Mouse (Mus musculus) heart, postnatal 25 days (tissue): ENCODE results near the gene Kdm4c. TPM values are rescaled to one million over a fixed set of nuclear protein-coding genes. Genes with fewer than 3 reads are reported as not detected.
"Not testable (repeated sequence)": the region's sequence is repeated elsewhere in the genome, so short reads cannot be mapped to it uniquely, and the experiment has no call there.

ENCODE experiments used
- DNase-seq: peaks from one replicate; pipeline ENCODE4 v3.0.0; 2022; ENCODE audit warnings: low spot score
- intact Hi-C: fragments of 180-260 bp; cut with DNase I; formaldehyde crosslinking; loops from one replicate; pipeline ENCODE4 v1.15.1; 2025
- total RNA-seq, 2 experiments: library from RNA; stranded (reverse); gene quantifications; 2 replicates each; pipeline ENCODE4 v1.2.3; 2021

The Kdm4c gene
- total RNA-seq, 2 experiments from 2014 or later, result 12.3 to 12.8 TPM

- intact Hi-C loops, result no loop called here
- no peak for DNase-seq
Observed at GRCm38 (mm10) chr4:74305315-74306105, 63.2 kb downstream of the Kdm4c start.

DNA sequence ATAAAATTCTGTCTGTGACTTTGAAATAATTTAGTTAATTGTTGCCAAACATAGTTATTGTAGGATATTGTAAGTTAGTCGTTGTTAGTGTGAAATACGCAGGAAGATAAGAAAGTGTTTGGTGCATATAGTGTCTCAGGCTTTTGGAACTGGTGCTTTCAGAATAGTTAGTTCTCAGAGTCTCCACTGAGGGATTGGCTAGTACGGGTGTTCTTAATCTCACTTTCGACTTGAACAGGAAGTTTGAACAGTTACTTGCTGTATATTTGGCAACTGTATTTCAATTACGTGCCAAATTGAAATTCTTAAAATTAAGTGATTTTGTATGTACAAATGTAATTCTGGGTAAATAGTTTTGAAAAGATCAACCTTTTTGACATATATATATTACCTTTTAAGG is 68.8 kb downstream of the Kdm4c start:
- no peak for DNase-seq
- intact Hi-C loops, result no loop called here

DNA sequence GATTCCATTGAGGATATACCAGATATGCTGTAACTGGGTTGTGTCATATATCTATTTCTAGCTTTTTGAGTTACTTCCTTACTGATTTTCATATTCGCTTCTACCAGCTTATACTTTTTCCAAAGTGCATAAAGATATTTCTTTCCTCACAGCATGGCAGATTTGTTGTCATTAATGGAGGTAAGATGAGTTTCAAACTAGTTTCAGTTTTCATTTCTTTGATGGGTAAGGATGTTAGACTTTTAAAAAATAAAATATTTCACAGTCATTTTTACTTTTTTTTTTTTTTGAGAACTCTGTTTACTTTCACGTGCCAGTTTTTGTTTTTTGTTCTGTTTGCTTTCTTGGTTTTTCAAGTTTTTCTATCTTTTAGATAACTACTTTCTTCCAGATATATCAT is 70.6 kb downstream of the Kdm4c start:
- intact Hi-C loops, result no loop called here
- no peak for DNase-seq

DNA sequence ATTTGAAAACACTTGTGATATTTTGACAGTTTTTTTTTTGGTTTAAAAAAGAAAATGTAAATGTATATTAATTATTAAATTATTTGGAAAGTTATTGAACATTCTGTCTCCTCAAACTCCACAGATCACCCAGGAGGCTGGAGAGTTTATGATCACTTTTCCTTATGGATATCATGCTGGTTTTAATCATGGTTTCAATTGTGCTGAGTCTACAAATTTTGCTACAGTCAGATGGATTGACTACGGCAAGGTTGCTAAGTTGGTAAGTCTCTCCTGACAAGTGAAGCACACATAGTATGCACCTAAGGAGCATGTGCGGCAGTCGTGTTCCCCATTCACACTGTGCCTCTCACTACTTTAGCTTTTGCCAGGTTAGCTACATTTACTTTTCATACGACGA is 73.1 kb downstream of the Kdm4c start:
- no peak for DNase-seq
- intact Hi-C loops, result no loop called here

DNA sequence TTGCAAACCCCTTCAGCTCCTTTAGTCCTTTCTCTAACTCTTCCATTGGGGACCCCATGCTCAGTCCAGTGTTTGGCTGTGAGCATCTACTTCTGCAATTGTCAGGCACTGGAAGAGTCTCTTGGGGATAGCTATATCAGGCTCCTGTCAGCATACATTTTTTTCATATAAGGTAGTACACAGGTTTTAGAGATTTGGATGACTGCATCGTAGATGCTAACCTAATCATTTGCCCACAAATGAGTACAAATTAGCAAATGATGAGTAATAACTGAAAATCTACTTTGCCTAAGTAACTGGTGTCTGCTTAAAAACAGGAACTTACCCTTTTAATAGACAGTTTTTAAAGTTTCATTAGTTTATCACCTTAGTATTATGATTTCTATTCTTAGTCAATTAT is 77.0 kb downstream of the Kdm4c start:
- no peak for DNase-seq
- intact Hi-C loops, result no loop called here

DNA sequence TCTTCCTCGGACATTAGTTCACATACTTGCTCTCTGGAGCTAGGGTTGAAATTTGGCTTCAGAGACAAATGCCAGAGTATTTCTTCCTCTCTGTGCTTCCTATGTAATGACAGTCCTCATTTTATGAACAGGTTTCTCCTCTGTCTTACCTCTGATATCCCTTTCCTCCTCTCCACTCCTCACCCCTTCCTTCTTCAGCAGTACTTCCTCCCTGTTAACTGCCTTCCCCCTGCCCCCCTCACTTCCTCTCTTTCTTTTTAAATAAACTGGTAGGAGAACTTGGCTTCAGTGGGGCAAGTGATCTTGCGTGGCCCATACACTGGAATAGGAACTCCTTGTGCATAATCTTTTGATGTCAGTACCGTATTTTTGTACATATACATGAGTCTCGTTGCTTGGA is 115.2 kb downstream of the Kdm4c start:
- no peak for DNase-seq
- intact Hi-C loops, result no loop called here

- DNase-seq, result no peak
- intact Hi-C loops, result no loop called here
Observed at GRCm38 (mm10) chr4:74360274-74360673, 118.0 kb downstream of the Kdm4c start.

DNA sequence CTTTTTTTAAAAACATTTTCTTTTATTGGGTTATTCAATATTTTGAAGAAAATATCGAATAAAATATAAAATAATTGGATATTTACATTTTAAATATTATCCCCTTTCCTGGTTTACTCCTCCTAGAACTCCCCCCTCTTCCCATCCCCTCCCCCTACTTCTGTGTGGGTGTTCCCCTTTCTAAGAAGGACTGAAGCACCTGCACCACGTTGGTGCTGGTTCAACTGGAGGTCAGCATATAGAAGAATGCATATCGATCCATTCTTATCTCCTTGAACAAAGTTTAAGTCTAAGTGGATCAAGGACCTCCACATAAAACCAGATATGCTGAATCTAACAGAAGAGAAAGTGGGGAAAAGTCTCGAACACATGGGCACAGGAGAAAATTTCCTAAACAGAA is 144.3 kb downstream of the Kdm4c start:
- no peak for DNase-seq
- intact Hi-C loops, result no loop called here

DNA sequence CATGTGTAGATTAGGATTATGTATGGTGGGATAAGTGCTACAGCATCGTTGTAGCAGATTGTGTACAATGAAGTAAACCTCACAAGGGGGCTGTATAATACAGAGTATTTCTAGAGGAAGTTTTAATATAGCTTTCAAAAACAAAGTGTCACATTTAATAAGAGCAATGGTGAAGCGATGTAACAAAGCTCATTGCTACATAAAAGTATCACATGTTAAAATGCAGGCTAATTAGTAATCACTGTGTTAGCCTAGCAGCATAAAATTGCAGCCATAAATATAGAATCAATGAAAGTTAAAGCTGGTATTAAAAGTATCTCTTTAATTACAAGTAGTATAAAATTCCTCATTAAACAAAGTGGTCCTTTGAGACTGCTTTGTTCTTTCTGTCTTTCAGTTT is 150.9 kb downstream of the Kdm4c start:
- no peak for DNase-seq
- intact Hi-C loops, result no loop called here

GRCm38 (mm10) chr4:74396562-74396961 is 154.3 kb downstream of the Kdm4c start:
- intact Hi-C loops, result no loop called here

DNA sequence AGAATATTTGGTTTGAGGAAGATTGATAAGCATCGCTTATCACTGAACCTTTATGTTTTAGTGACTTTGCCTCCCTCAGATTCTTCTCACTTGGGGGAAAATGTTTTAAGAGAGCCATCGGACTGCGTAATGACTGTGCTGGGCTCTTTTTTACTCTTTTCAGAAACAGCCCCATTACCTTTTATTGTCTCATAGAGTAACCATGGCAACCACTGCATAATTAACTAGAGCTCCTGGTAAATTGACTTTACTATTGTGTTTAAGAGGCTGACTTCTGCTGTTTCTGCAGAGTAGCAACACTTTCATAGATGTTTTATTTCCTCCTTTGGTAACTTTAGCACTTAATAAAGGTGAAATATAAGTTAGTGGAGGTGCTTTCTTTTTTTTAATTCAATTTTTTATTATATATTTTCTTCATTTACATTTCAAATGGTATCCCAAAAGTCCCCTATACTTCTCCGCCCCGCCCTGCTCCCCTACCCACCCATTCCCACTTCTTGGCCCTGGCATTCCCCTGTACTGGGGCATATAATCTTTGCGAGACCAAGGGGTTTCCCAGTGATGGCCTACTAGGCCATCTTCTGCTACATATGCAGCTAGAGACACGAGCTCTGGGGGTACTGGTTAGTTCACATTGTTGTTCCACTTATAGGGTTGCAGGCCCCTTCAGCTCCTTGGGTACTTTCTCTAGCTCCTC is 159.5 kb downstream of the Kdm4c start:
- DNase-seq, intact Hi-C loops: not testable (repeated sequence)

More at GRCm38 (mm10) chr4:74396562-74396961, 154.3 kb downstream of the Kdm4c start:
- no peak for DNase-seq

- intact Hi-C loops, result no loop called here
- no peak for DNase-seq
Observed at GRCm38 (mm10) chr4:74408731-74409130, 166.4 kb downstream of the Kdm4c start.

- DNase-seq, result no peak
- intact Hi-C loops, result no loop called here
Observed at GRCm38 (mm10) chr4:74419794-74420193, 177.5 kb downstream of the Kdm4c start.

Other genes with a start within 250 kb of the Kdm4c start
- under 1 TPM; 0.10 to 0.11 TPM for gene Frmd3, start 229.1 kb upstream of the Kdm4c start, total RNA-seq